Mouse (Mus musculus) liver (tissue): Measurements from ENCODE around the gene Taf6.

ENCODE experiments used
- DNase-seq: peaks from one replicate; pipeline ENCODE4 v3.0.0-alpha.2; 2020; ENCODE audit warnings: mixed read lengths

Taf6 gene

GRCm38 (mm10) chr5:138170936-138171561 is 16.2 kb downstream of the Taf6 start:
- peak; percentile 96 for DNase-seq

DNA sequence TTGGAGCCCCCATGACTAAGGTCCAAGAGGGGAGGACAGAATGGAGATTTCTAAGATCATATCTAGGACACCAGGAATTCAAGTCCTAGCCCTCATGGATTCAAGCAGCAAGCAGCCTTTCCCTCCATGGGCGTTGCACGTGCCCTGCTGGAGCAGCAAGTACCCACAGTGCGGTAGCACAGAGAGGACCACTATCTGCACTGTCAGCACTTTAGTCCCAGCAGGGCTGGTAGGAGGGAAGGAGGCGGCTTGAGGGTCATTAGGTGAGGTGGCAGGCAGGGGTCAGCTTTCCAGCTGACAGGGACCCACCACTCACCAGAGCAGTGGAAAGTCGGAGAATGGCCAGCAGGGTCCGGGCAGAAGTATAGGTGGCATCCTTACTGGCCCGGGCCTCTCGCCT is 21.7 kb downstream of the Taf6 start:
- no peak for DNase-seq

- DNase-seq = no peak
Observed at GRCm38 (mm10) chr5:138163610-138164009, 23.6 kb downstream of the Taf6 start.

- no peak for DNase-seq
Observed at GRCm38 (mm10) chr5:138163046-138163445, 24.2 kb downstream of the Taf6 start.

DNA sequence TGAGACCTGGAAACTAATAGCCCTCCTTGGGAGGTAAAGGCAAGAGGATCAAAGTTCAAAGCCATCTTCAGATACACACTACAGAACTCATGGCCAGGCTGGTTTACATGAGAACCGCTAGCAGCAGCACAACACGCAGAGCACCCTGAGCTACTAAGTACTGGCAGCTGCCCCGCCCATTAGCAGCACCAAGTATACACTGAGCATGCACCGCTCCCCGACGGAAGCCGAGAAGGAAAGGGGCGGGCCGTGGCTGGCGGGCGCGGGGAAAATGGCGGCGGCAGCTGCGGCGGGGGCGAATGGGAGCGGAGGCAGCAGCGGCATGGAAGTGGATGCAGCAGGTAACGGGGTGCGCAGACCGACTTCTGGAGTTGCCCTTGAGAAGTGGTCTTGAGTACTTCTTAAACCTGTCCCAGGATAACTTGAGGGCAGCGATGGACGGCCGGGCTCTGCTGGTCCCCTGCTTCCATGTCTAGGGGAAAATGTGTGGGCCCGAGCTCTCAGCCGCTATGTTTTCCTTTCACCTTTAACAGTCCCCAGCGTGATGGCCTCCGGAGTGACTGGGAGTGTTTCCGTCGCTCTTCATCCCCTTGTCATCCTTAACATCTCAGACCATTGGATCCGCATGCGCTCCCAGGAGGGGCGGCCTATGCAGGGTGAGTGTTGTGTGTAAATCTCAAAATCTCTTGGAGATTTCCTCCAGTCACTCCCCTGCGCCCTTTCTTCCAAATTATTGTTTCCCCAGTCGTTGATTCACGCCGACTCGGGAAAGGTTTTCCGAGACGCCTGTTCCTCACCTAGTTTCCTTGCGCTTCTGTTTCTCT is 26.2 kb downstream of the Taf6 start, which contains the start of gene Cops6:
TSS of gene Cops6 (plus strand) at position 230 of the 824 bp plus-strand sequence.
- DNase-seq = peak; percentile 94

GRCm38 (mm10) chr5:138160224-138160762 is 27.0 kb downstream of the Taf6 start:
- no peak for DNase-seq

DNA sequence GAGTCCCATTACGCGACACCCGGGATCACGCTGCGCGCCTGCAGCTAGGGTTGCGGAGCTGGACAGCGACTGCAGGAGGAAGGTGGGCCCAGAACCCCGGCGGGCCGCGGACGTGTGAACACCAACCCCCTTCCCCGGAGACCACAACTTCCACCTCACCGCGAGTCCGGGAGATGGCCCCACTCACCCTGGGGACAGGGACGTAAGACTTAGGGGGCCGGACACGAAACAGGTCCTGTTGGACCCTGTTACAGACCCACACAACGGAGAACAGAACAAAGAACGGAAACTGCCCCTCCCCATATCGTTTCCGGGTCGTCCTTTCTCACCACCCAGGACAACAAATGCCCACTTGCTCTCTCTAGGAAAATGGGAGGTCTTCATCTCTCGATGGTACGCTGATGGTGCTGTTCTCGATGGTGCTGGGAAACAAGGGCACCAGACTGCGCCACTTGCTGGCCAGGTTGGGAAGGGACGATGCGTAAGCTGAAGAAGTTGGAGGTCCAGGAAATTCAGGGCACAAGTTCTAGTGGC is 31.7 kb downstream of the Taf6 start, which contains the start of gene Zfp113:
TSS of gene Zfp113 (minus strand) at position 302 of the 534 bp plus-strand sequence.
- peak; percentile 86 for DNase-seq

- no peak for DNase-seq
Observed at GRCm38 (mm10) chr5:138154390-138154789, 32.9 kb downstream of the Taf6 start.

DNA sequence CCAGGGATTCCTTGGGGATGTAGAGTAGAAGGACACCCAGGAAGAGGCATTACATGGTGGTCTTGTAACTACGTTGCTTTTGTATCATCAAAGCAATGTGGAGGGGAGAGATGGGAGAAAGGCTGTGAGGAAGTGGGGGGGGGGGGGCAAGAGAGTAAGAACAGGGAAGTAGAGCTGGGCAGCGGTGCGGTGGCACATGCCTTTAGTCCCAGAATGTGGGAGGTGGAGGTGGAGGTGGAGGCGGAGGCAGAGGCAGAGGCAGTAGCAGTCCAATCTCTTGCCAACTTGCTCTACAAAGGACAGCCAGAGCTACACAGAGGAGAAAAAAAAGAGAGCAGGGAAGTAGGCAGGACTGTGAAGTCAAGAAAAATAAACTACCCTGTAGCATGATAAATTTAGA is 48.7 kb downstream of the Taf6 start:
- no peak for DNase-seq

- DNase-seq = peak; percentile 19
Observed at GRCm38 (mm10) chr5:138137935-138138549, 49.2 kb downstream of the Taf6 start.

- DNase-seq = no peak
Observed at GRCm38 (mm10) chr5:138137257-138137656, 50.0 kb downstream of the Taf6 start.

GRCm38 (mm10) chr5:138132425-138133064 is 54.7 kb downstream of the Taf6 start:
- no peak for DNase-seq
